In the genomic region with DNA sequence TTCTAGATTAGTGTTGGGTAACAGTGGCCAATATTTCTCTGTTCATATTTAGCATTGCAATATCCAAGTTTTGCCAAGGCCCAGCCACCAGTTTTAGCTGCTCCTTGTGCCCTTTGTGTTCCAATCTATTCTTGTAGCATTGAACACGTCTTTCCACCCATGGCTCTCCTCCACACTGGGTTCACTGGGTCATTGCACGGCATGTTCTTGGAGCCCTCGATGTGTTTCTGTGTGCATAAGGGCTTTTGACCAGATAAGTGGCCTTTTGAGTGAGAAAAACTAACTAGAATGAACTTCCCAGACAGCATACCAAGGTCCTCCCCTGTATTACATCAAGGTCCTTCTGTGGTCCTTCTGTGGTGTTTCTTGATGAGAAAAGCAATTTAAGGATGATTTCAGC, we compare ENCODE assay signal across 24 mouse cellular contexts.
DNase-seq lines count a peak whose midpoint lies in the region; ATAC-seq and TF ChIP-seq lines count a peak whose summit lies in the region.
"Had no signal": no experiment of that assay in that cellular context is flagged by ENCODE, and none has a peak within 500 bp of the region (broad histone marks: within the 10 kb centered on the region; RNA-seq: fewer than 3 reads in every experiment).

No protein-coding gene starts in this region.

- no peak overlapping the region for H3K4me3 ChIP-seq in lung, adult 2 months (replicated peaks; ENCODE audit: extremely low read depth, low read depth, low read length)
- H3K4me3 ChIP-seq in hindbrain, embryonic 11.5 days (ENCODE audit: low read depth, low read length), result no peak overlapping the region
- H3K4me3 ChIP-seq: forebrain, embryonic 12.5 days; forebrain, embryonic 15.5 days; heart, embryonic 13.5 days; hindbrain, embryonic 13.5 days; intestine, embryonic 15.5 days had no signal

- no peak overlapping the region for H3K27ac ChIP-seq in hindbrain, embryonic 11.5 days (ENCODE audit: low read depth, low read length)
- H3K27ac ChIP-seq: forebrain, embryonic 12.5 days; forebrain, embryonic 15.5 days; heart, embryonic 13.5 days; hindbrain, embryonic 13.5 days; intestine, embryonic 15.5 days had no signal

- DNase-seq in heart, adult 18-20 months, result peak; percentile 26 to 62
- no peak for DNase-seq in heart, postnatal 14 days
- peak; percentile 60 to 73 for DNase-seq in lung, adult 18-20 months
- DNase-seq in lung, adult 2 months, result no peak
- peak; percentile 11 for DNase-seq in lung, postnatal 14 days
- DNase-seq in lung, postnatal 4 days, result peak; percentile 7 to 41
- DNase-seq in hindbrain, embryonic 11.5 days (ENCODE audit: low spot score), result no peak
- no peak for DNase-seq in cerebellum, adult 9-11 months
- DNase-seq: adrenal gland, postnatal 25 days; B cell, adult 2 months; cerebellum, adult 11-12 months; cerebellum, adult 8-10 months; cerebellum, postnatal 14 days; gastrocnemius, postnatal 10 days; gastrocnemius, postnatal 36 days had no signal

- WGBS in lung, adult 2 months, result 59% methylated on average over 3 of the region's 3 CpGs
- WGBS in hindbrain, embryonic 11.5 days, result 88% methylated on average over 3 of the region's 3 CpGs

- H3K9me3 ChIP-seq in hindbrain, embryonic 11.5 days (ENCODE audit: control insufficient read depth, low read length), result no peaks in the 10 kb centered on the region
- H3K9me3 ChIP-seq: forebrain, embryonic 12.5 days; forebrain, embryonic 15.5 days; heart, embryonic 13.5 days; hindbrain, embryonic 13.5 days; intestine, embryonic 15.5 days had no signal

- no peaks in the 10 kb centered on the region for H3K36me3 ChIP-seq in hindbrain, embryonic 11.5 days (ENCODE audit: control insufficient read depth, insufficient read depth, low read length)
- H3K36me3 ChIP-seq: forebrain, embryonic 12.5 days; forebrain, embryonic 15.5 days; G1E; heart, embryonic 13.5 days; hindbrain, embryonic 13.5 days; intestine, embryonic 15.5 days had no signal

- no peak for TF ChIP-seq POLR2A in lung, adult 2 months (IDR thresholded peaks at IDR 0.05; ENCODE audit: borderline replicate concordance, extremely low read depth, low read depth, low read length)

- H3K9ac ChIP-seq in hindbrain, embryonic 11.5 days (ENCODE audit: low read depth, low read length), result no peak overlapping the region
- H3K9ac ChIP-seq: forebrain, embryonic 12.5 days; forebrain, embryonic 15.5 days; heart, embryonic 13.5 days; hindbrain, embryonic 13.5 days; intestine, embryonic 15.5 days had no signal

- ATAC-seq in hindbrain, embryonic 11.5 days (ENCODE audit: low FRiP score), result no peak
- ATAC-seq: forebrain, embryonic 15.5 days; hindbrain, embryonic 16.5 days; intestine, embryonic 15.5 days; Patski had no signal

- H3K4me1 ChIP-seq in lung, adult 2 months (ENCODE audit: control insufficient read depth, insufficient read depth, low read length), result no peaks in the 10 kb centered on the region
- H3K4me1 ChIP-seq in hindbrain, embryonic 11.5 days (replicated peaks; ENCODE audit: control insufficient read depth, insufficient read depth, low read length), result no peaks in the 10 kb centered on the region
- H3K4me1 ChIP-seq: forebrain, embryonic 12.5 days; forebrain, embryonic 15.5 days; heart, embryonic 13.5 days; hindbrain, embryonic 13.5 days; intestine, embryonic 15.5 days had no signal

- intact Hi-C loops in heart, postnatal 14 days (cut with DNase I), result no loop called here

- H3K27me3 ChIP-seq in hindbrain, embryonic 11.5 days (ENCODE audit: control insufficient read depth, insufficient read depth, low read length), result no peaks in the 10 kb centered on the region
- H3K27me3 ChIP-seq: CH12.LX; forebrain, embryonic 12.5 days; forebrain, embryonic 15.5 days; heart, embryonic 13.5 days; hindbrain, embryonic 13.5 days; intestine, embryonic 15.5 days had no signal

- H3K4me2 ChIP-seq in hindbrain, embryonic 11.5 days (replicated peaks; ENCODE audit: low read depth, low read length), result no peak overlapping the region
- H3K4me2 ChIP-seq: forebrain, embryonic 12.5 days; forebrain, embryonic 15.5 days; heart, embryonic 13.5 days; hindbrain, embryonic 13.5 days; intestine, embryonic 15.5 days had no signal

- no peak for TF ChIP-seq CTCF in lung, adult 2 months (IDR thresholded peaks at IDR 0.05; ENCODE audit: insufficient read depth, low read length)

Comparison
In these comparisons a context has a peak if more than half of its experiments do, and no peak if none do; other contexts are left out.
1. DNase-seq: peak in heart, adult 18-20 months (2 of 2), lung, adult 18-20 months (2 of 2), lung, postnatal 14 days (single experiment) and lung, postnatal 4 days (2 of 2); none in heart, postnatal 14 days (0 of 2), lung, adult 2 months (single experiment), hindbrain, embryonic 11.5 days (single experiment) and cerebellum, adult 9-11 months (single experiment).